Mouse (Mus musculus): ENCODE data around the gene Alox12. TPM values are rescaled to one million over a fixed set of nuclear protein-coding genes. Genes with fewer than 3 reads are reported as not detected.
A peak's percentile ranks its signal among the peaks of the same experiment; 100 is the strongest.

Gene Alox12
- polyA plus RNA-seq (2015; fragmentation: Nextera tagmentation; extraction: Ambion mirVana): 2.3 and 3.6 TPM in 2 replicates

GRCm38 (mm10) chr11:70254931-70255531, at the start of gene Alox12:
Gene Alox12, minus strand, starts transcription at chr11:70255353.

DNA sequence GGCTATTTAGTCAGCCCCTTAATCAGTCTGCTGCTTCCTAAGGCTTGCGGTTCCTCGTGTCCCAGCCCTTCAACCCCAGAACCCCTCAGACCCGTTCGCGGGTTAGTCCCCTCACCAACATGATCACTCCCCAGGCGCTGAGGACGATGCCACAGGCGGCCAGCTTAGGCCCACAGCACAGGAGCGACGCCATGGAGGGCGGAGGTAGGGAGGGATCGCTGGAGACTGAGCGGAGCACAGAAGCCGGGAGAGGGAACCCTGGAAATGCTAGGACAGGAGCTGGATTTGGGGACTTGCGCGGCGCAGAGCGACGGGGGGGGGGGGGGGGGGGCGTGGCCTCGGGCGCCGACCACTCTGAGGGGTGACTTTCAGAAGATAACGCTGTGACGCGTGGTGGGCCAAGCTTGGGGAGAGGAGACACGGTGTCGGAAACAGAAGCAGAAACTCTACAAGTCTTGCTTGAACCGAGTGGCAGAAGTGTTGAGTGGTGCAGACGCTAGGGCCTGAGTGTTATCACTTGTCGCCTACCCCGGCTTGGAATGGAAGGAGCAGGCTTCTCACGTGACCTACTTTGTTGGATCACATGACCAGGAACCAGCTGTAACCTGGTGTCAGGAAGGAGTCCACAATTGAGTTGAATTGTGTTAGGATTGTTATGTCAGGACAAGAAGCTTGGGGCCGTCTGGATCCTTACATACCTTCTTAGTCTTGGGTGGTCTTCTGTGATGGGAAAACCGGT, 15.4 kb downstream of the Alox12 start, which contains the start of the genes Gm21988 and Rnasek:
Gm21988 (minus strand) TSS at position 290 of the 739 bp plus-strand sequence.
Rnasek (minus strand) TSS at position 302 of the 739 bp plus-strand sequence.

DNA sequence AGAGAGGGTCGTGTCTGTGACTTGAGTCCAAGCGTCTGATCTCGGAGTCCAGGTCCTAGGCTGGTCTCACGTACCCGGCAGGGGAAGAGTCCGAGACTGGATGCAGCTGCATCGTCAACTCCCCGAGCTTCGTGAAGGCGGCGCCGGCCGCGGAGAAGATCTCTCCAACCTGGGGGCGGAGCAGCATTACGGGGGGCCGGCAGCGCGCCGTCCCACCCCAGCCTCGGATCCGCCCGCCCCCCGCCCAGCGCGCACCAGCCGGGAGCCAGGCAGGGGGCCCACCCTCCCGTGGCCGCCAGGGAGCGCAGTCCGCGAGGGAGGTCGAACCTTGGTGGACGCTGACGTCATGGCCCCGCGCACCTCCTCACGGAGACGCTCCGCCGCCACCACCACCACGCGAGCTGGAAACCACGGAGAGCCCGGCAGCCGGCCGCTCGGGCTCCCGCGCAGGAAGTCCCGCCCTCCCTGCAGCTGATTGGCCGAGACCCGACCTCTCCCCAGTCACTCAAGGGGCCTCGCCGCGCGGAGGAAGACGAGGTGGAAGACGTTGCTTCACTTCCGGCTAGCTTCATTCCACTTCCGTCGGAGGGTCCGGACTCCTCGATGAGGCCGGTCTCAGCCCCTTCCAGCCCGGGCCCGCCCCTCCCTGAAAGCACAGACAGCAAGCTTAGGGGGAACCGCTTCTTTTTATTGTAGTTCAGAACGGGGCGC, 17.5 kb downstream of the Alox12 start, which contains the start of gene 0610010K14Rik:
0610010K14Rik (minus strand) TSS at position 458 of the 711 bp plus-strand sequence.

DNA sequence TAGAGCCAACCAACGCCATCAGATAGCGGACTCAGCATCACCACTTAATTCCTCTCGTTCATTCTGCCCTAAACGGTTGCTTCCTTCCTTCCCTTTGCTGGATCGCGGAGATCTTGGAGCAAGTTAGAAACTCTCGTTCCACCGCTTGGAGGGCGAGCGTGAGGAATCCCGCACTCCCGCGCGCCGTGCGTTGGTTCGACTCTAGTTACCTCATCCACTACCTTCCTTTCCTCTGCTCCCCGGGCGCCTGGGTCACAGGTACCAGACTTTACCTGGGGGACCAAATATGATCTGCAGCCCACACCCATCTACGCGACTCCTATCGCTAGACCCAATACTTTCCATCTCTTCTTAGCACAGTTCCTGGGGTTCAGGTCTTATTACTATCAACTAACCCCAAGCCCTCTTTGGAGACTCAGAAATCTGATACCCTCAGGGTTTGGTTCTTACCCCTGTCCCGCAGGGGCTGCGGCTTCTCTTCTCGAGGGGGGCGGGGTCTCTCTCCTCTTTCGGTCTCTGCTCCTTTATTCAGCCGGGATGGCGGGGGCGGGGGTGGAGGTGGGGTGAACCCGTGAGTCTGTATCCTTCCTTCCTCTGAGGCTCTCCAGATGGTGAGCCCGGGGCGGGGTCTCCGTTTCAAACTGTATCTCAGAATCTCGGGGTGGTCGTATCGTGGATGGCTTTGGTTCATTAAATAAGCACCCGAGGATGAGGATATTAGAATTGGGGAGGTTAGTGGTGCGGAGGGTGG, 25.7 kb downstream of the Alox12 start, which contains the start of gene Bcl6b:
Bcl6b (minus strand) TSS at position 539 of the 751 bp plus-strand sequence.

DNA sequence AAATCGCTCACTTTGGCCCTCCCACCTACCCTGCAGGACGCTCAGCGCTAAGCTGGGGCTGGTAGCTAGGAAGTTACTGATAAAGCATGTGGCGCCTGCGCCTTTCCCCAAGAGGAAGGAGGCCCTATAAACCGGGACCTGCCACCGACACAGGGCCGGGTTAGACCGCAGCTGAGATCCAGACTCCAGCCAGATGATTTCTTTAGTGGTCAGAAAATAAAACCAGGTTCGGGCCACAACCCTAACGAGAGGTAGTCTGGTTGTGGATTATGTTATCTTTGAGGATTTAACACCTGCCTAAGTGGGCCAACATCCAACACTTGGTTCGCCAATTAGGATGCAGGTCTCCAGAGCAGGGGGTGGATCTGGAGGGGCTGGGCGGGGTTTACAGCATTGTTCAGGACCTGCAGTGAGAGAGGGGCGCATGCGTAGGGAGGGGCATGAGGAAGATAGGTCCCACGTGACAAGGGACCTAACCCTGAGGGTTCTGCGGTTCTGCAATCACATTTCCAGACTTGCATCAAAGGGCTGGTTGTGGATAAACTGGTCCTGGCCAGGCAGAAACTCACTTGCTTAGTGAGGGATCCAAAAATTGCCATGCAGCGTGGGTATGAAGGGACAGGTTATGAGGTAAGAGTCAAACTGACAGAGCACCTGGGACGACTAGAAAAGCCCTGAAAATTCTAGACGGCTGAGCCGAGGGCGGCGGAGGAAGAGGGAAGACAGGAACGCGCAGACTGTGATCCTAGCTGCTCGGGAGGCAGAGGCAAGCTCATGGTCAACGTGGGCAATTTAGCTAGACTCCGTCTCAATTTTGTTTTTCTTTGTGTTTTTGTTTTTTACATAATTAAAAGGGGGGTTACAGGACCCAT, 34.2 kb downstream of the Alox12 start, which contains the start of gene Slc16a13:
Slc16a13 (minus strand) TSS at position 334 of the 872 bp plus-strand sequence.

GRCm38 (mm10) chr11:70212423-70212822, 42.7 kb downstream of the Alox12 start, which contains the start of gene Slc16a11:
Gene Slc16a11, plus strand, starts transcription at chr11:70212752.

MicroRNAs within 50 kb of the gene (microRNA counts, 519-probe panel; counts per million panel counts)
- microRNA mmu-miR-195 (2,976 counts per million, percentile 46 among the panel's probes with 10 or more counts), microRNA mmu-miR-497 (2,929 counts per million, percentile 44 among the panel's probes with 10 or more counts)

Small RNA genes lying within 50 kb of the gene (microRNA-seq; reads per million reads assigned to microRNA genes)
- gene Mir195a (4,110 reads per million, percentile 87 among the genes with 10 or more reads in this experiment), gene Mir497 (not detected), gene Mir497b (not detected)

Other genes starting within 250 kb of the Alox12 start
- gene Acadvl, start 239.9 kb downstream of the Alox12 start, polyA plus RNA-seq (2015; fragmentation: Nextera tagmentation; extraction: Ambion mirVana): 89.2 and 94.2 TPM in 2 replicates
- gene Dlg4, start 238.4 kb downstream of the Alox12 start, polyA plus RNA-seq (2015; fragmentation: Nextera tagmentation; extraction: Ambion mirVana): 4.8 and 5.2 TPM in 2 replicates
- gene Asgr1, start 201.3 kb downstream of the Alox12 start, polyA plus RNA-seq (2015; fragmentation: Nextera tagmentation; extraction: Ambion mirVana): 0.23 and 0.55 TPM in 2 replicates
- gene Asgr2, start 162.7 kb downstream of the Alox12 start, polyA plus RNA-seq (2015; fragmentation: Nextera tagmentation; extraction: Ambion mirVana): not detected in 2 replicates
- gene Mgl2, start 125.0 kb downstream of the Alox12 start, polyA plus RNA-seq (2015; fragmentation: Nextera tagmentation; extraction: Ambion mirVana): 0.58 and 0.90 TPM in 2 replicates
- 1.6 and 2.0 TPM in 2 replicates for gene Clec10a, start 99.2 kb downstream of the Alox12 start, polyA plus RNA-seq (2015; fragmentation: Nextera tagmentation; extraction: Ambion mirVana)
- 0.87 and 1.5 TPM in 2 replicates for gene Slc16a11, start 42.6 kb downstream of the Alox12 start, polyA plus RNA-seq (2015; fragmentation: Nextera tagmentation; extraction: Ambion mirVana)
- 3.1 and 4.4 TPM in 2 replicates for gene Slc16a13, start 34.3 kb downstream of the Alox12 start, polyA plus RNA-seq (2015; fragmentation: Nextera tagmentation; extraction: Ambion mirVana)
- 3.7 and 4.7 TPM in 2 replicates for gene Bcl6b, start 25.6 kb downstream of the Alox12 start, polyA plus RNA-seq (2015; fragmentation: Nextera tagmentation; extraction: Ambion mirVana)
- 95.7 and 103 TPM in 2 replicates for gene 0610010K14Rik, start 17.4 kb downstream of the Alox12 start, polyA plus RNA-seq (2015; fragmentation: Nextera tagmentation; extraction: Ambion mirVana)
- 6.7 and 7.6 TPM in 2 replicates for gene Gm21988, start 15.5 kb downstream of the Alox12 start, polyA plus RNA-seq (2015; fragmentation: Nextera tagmentation; extraction: Ambion mirVana)
- gene Rnasek, start 15.5 kb downstream of the Alox12 start, polyA plus RNA-seq (2015; fragmentation: Nextera tagmentation; extraction: Ambion mirVana): 285 and 308 TPM in 2 replicates
- gene Alox12e, start 67.3 kb upstream of the Alox12 start, polyA plus RNA-seq (2015; fragmentation: Nextera tagmentation; extraction: Ambion mirVana): 0.16 and 0.17 TPM in 2 replicates
- gene Alox15, start 96.7 kb upstream of the Alox12 start, polyA plus RNA-seq (2015; fragmentation: Nextera tagmentation; extraction: Ambion mirVana): 0.71 and 1.2 TPM in 2 replicates
- 13.3 and 16.2 TPM in 2 replicates for gene Pelp1, start 154.7 kb upstream of the Alox12 start, polyA plus RNA-seq (2015; fragmentation: Nextera tagmentation; extraction: Ambion mirVana)
- gene Arrb2, start 177.3 kb upstream of the Alox12 start, polyA plus RNA-seq (2015; fragmentation: Nextera tagmentation; extraction: Ambion mirVana): 8.3 and 12.3 TPM in 2 replicates
- gene Med11, start 196.6 kb upstream of the Alox12 start, polyA plus RNA-seq (2015; fragmentation: Nextera tagmentation; extraction: Ambion mirVana): 25.1 and 27.3 TPM in 2 replicates
- 0.55 and 0.74 TPM in 2 replicates for gene Zmynd15, start 204.1 kb upstream of the Alox12 start, polyA plus RNA-seq (2015; fragmentation: Nextera tagmentation; extraction: Ambion mirVana)
- gene Cxcl16, start 204.6 kb upstream of the Alox12 start, polyA plus RNA-seq (2015; fragmentation: Nextera tagmentation; extraction: Ambion mirVana): 11.8 and 17.9 TPM in 2 replicates
- gene Tm4sf5, start 249.9 kb upstream of the Alox12 start, polyA plus RNA-seq (2015; fragmentation: Nextera tagmentation; extraction: Ambion mirVana): 2.0 and 2.8 TPM in 2 replicates